Mouse (Mus musculus) cortical plate, adult 2 months (tissue): Measurements from ENCODE around the gene Zfp870.

Experiments
- CTCF ChIP-seq: fragments of 200-500 bp; IDR thresholded peaks from 2 replicates; pipeline ENCODE4 v1.5.1; 2011; ENCODE audit warnings: mild to moderate bottlenecking, control low read depth, low read length; ENCODE audit not compliant: insufficient read depth; ENCODE audit errors: extremely low read depth
- POLR2A ChIP-seq: fragments of 200-500 bp; IDR thresholded peaks from 2 replicates; pipeline ENCODE4 v1.6.1; 2011; ENCODE audit warnings: mild to moderate bottlenecking, low read length, control low read depth; ENCODE audit not compliant: insufficient read depth; ENCODE audit errors: extremely low read depth

DNA sequence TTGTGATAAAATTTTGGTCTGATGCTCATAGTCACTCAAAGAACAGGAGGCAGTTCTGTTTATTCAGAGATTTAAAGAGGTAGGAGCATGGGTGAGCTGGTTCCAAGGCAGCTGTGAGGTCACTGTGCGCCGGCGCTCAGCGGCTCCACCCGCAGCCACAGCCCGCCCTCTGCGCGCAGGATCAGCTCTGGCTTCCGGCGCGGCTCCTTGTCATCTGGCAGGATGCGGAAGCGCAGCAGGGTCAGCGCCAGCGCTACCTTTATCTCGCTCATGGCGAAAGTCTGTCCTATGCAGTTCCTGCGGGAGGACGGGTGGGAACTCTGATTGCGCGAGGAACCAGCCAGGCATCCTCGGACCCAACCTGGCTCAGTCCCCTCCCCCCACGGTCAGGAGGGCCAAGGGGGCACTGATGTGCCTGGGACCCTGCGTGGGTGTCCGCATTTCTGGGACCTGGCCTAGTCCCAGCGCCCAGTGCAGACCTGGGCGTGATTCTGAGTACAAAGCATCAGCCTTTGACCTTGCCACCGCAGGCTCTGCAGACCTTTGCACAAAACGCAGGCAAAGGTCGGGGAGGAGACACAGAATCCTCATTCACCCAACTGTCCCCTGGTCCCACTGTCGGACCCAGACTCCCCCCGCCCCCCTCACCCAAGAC is 33.3 kb upstream of the Zfp870 start:
- TF ChIP-seq POLR2A = peak; percentile 58; the same call in 1 of the 2 replicates
- no peak for TF ChIP-seq CTCF
